Mouse (Mus musculus): ENCODE data around the gene Obscn.

DNA sequence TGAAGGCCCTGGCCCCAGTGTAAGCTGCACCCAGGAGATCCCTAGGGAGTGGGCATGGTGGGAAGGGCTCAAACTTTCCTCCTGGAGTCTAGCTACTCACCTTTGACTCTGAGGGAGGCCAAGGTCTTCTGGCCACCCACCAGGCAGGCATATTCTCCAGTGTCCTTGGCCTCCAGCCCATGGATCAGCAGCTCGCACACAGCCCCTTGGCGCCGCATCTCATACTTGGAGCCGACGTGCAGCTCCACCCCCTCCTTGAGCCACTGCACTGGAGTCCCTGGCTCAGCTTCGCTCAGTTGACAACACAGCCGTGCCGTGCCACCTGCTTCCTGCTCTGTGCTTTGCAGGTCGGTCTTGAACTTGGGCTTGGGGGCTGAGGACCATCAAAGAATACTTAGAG is 85.2 kb downstream of the Obscn start:
- TF ChIP-seq CTCF (IDR thresholded peaks at IDR 0.05; ENCODE audit: low read depth) (no peak), EP300 (IDR thresholded peaks at IDR 0.05; ENCODE audit: low read depth) (no peak)

Data from heart, postnatal 0 days (tissue).